Mouse (Mus musculus): ENCODE measurements around the gene Cry1. TPM values are rescaled to one million over a fixed set of nuclear protein-coding genes. Genes with fewer than 3 reads are reported as not detected.

Gene Cry1
- polyA plus RNA-seq, 1 experiment: 4.8 TPM

GRCm38 (mm10) chr10:85103085-85103885 lies 81.6 kb downstream of the Cry1 start:
- WGBS: 3% methylated on average over 34 of the region's 34 CpGs

GRCm38 (mm10) chr10:85102247-85103084 lies 82.4 kb downstream of the Cry1 start, which contains the start of the genes Fhl4 and Tmem263:
Gene Fhl4, minus strand, starts transcription at chr10:85102495.
Gene Tmem263, plus strand, starts transcription at chr10:85102627.
- DNase-seq (ENCODE audit: low read depth in 1 of 2, low spot score in 2 of 2): peak; percentile 50 to 74

More at GRCm38 (mm10) chr10:85103085-85103885, 81.6 kb downstream of the Cry1 start:
- Histone ChIP-seq H3K4me1 (ENCODE audit: control insufficient read depth, insufficient read depth, insufficient read length) (peaks cover 3% of the 10 kb centered on the region), H3K36me3 (ENCODE audit: control insufficient read depth, insufficient read depth, low read length) (no peaks in the 10 kb centered on the region), H3K27me3 (ENCODE audit: control insufficient read depth, insufficient read depth, low read length) (no peaks in the 10 kb centered on the region), H3K27ac (ENCODE audit: insufficient read depth, low read length) (peak overlapping the region; percentile 75; the same call in 1 of the 2 replicates), H3K4me3 (ENCODE audit: extremely low read depth, insufficient read depth, insufficient read length) (peak overlapping the region; percentile 98)
- TF ChIP-seq POLR2A (IDR thresholded peaks at IDR 0.05; ENCODE audit: low read depth, low read length): no peak
- no peak for TF ChIP-seq CTCF (IDR thresholded peaks at IDR 0.05; ENCODE audit: extremely low read depth, insufficient read depth, insufficient read length, insufficient replicate concordance)
- DNase-seq (ENCODE audit: low read depth in 1 of 2, low spot score in 2 of 2): peak in 1 of 2 experiments; percentile 10

GRCm38 (mm10) chr10:85101841-85102240 lies 83.0 kb downstream of the Cry1 start:
- Histone ChIP-seq H3K4me3 (ENCODE audit: extremely low read depth, insufficient read depth, insufficient read length) (peak overlapping the region; percentile 98), H3K4me1 (ENCODE audit: control insufficient read depth, insufficient read depth, insufficient read length) (peaks cover 3% of the 10 kb centered on the region), H3K36me3 (ENCODE audit: control insufficient read depth, insufficient read depth, low read length) (no peaks in the 10 kb centered on the region), H3K27me3 (ENCODE audit: control insufficient read depth, insufficient read depth, low read length) (no peaks in the 10 kb centered on the region), H3K27ac (ENCODE audit: insufficient read depth, low read length) (peak overlapping the region; percentile 79)
- TF ChIP-seq CTCF (IDR thresholded peaks at IDR 0.05; ENCODE audit: extremely low read depth, insufficient read depth, insufficient read length, insufficient replicate concordance) (no peak), POLR2A (IDR thresholded peaks at IDR 0.05; ENCODE audit: low read depth, low read length) (no peak)
- peak in 1 of 2 experiments; percentile 6 for DNase-seq (ENCODE audit: low read depth in 1 of 2, low spot score in 2 of 2)
- 4% methylated on average over 10 of the region's 10 CpGs for WGBS

More at GRCm38 (mm10) chr10:85102247-85103084, 82.4 kb downstream of the Cry1 start, which contains the start of the genes Fhl4 and Tmem263:
- peak within 1 kb of the TSS; percentile 79 for H3K27ac ChIP-seq (ENCODE audit: insufficient read depth, low read length)
- H3K27me3 ChIP-seq (ENCODE audit: control insufficient read depth, insufficient read depth, low read length): no peaks in the 10 kb centered on the region
- TF ChIP-seq CTCF (IDR thresholded peaks at IDR 0.05; ENCODE audit: extremely low read depth, insufficient read depth, insufficient read length, insufficient replicate concordance): no peak
- no peak; the same call in 1 of the 2 replicates for TF ChIP-seq POLR2A (IDR thresholded peaks at IDR 0.05; ENCODE audit: low read depth, low read length)
- H3K4me3 ChIP-seq (ENCODE audit: extremely low read depth, insufficient read depth, insufficient read length): peak within 1 kb of the TSS; percentile 98
- 1% methylated on average over 86 of the region's 96 CpGs for WGBS
- peaks cover 3% of the 10 kb centered on the region for H3K4me1 ChIP-seq (ENCODE audit: control insufficient read depth, insufficient read depth, insufficient read length)
- no peaks in the 10 kb centered on the region for H3K36me3 ChIP-seq (ENCODE audit: control insufficient read depth, insufficient read depth, low read length)

Other genes starting within 250 kb of the Cry1 start
- gene Fhl4, start 82.6 kb downstream of the Cry1 start, polyA plus RNA-seq (2012; rRNA removed): 0.12 TPM in 2 replicates
- 2.4 and 3.8 TPM in 2 replicates for gene Tmem263, start 82.4 kb downstream of the Cry1 start, polyA plus RNA-seq (2012; rRNA removed)
- gene Mterf2, start 57.0 kb downstream of the Cry1 start, polyA plus RNA-seq (2012; rRNA removed): 2.1 and 2.7 TPM in 2 replicates
- 7.8 TPM in 2 replicates for gene Btbd11, start 201.8 kb upstream of the Cry1 start, polyA plus RNA-seq (2012; rRNA removed)